15 mouse cellular contexts compared by ENCODE assay signal in the genomic region with DNA sequence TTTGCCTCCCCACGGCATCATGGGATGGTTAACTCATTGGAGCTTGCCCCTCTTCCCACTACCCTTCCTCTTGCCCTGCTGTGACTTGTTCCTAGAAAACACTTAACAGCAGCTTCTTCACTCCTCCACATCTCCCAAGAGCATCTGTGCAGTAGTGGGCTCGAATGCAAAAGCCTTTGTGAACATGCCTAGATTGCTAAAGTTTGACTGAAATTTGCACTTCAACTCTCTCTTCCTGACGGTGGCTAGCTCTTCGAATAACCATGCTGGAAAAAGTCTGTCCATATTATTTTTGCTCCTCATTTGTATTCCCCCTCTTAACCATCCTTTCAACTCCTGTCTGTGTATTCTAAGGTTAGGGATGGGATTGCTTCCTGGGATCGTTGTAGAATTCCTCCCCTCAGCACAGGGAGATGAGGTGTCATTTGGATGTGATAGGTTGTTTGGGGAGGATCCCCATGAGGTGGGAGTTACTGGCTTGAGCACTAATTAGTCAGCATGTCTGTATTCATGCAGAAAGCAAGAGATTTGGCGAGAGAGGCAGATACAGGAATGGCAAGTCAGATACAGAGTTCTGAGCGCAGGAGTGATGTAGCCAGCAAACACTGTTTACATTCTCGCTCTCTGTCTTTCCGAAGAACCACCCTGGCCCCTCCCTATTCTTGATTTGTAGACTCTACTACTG.
"Had no signal": no experiment of that assay in that cellular context is flagged by ENCODE, and none has a peak within 500 bp of the region (broad histone marks: within the 10 kb centered on the region; RNA-seq: fewer than 3 reads in every experiment).

No protein-coding gene starts in this region.

- H3K27me3 ChIP-seq: liver, embryonic 15.5 days; midbrain, embryonic 12.5 days; neural tube, embryonic 15.5 days had no signal

- DNase-seq: kidney, adult 8-10 months; lung, adult 2 months; lung, postnatal 10 days; right cerebral cortex, adult 18-20 months; right cerebral cortex, postnatal 25 days; thymus, postnatal 14 days had no signal

- H3K4me2 ChIP-seq: liver, embryonic 11.5 days; liver, embryonic 15.5 days; midbrain, embryonic 12.5 days; neural tube, embryonic 15.5 days had no signal

- H3K4me3 ChIP-seq: left cerebral cortex, adult 2 months; limb, embryonic 10.5 days; liver, embryonic 15.5 days; midbrain, embryonic 12.5 days; myocyte; neural tube, embryonic 15.5 days had no signal

- H3K27ac ChIP-seq: left cerebral cortex, adult 2 months; limb, embryonic 10.5 days; liver, embryonic 15.5 days; macrophage; midbrain, embryonic 12.5 days; neural tube, embryonic 15.5 days had no signal

- H3K36me3 ChIP-seq: limb, embryonic 10.5 days; liver, embryonic 15.5 days; midbrain, embryonic 12.5 days; neural tube, embryonic 15.5 days had no signal

- H3K4me1 ChIP-seq: liver, embryonic 15.5 days; midbrain, embryonic 12.5 days had no signal

- H3K9ac ChIP-seq: liver, embryonic 15.5 days; midbrain, embryonic 12.5 days; neural tube, embryonic 15.5 days had no signal

- ATAC-seq: intestine, postnatal 0 days had no signal

- H3K9me3 ChIP-seq: limb, embryonic 10.5 days; liver, embryonic 15.5 days; midbrain, embryonic 12.5 days; neural tube, embryonic 15.5 days had no signal
